Mouse (Mus musculus) hindbrain, postnatal 0 days (tissue): ENCODE results near the gene Zfp112. TPM values are rescaled to one million over a fixed set of nuclear protein-coding genes. Genes with fewer than 3 reads are reported as not detected.

Experiments
- ATAC-seq: fragments of 200-750 bp; cut with Nextera tagmentation; 2 replicates; pipeline ENCODE4 v1.8.0; 2017; ENCODE audit warnings: mild to moderate bottlenecking, moderate TSS enrichment, moderate library complexity
- DNase-seq: peaks from one replicate; pipeline ENCODE4 v3.0.0-alpha.2; 2015; ENCODE audit warnings: low spot score
- H3K27ac ChIP-seq: fragments of 300-500 bp; sonication (generic); 2 replicates; pipeline ENCODE4 v1.5.1; 2014; ENCODE audit warnings: mild to moderate bottlenecking
- H3K27me3 ChIP-seq: fragments of 300-500 bp; sonication (generic); 2 replicates; pipeline ENCODE4 v1.6.1; 2014; ENCODE audit warnings: low read length, mixed read lengths; ENCODE audit not compliant: insufficient read depth
- H3K36me3 ChIP-seq: fragments of 300-500 bp; sonication (generic); 2 replicates; pipeline ENCODE4 v1.6.1; 2014; ENCODE audit warnings: low read length, mixed read lengths; ENCODE audit not compliant: insufficient read depth
- H3K4me1 ChIP-seq: fragments of 300-500 bp; sonication (generic); 2 replicates; pipeline ENCODE4 v1.6.1; 2014; ENCODE audit warnings: antibody characterized with exemption, low read length, mixed read lengths; ENCODE audit not compliant: insufficient read depth
- H3K4me2 ChIP-seq: fragments of 300-500 bp; sonication (generic); 2 replicates; pipeline ENCODE4 v1.6.1; 2014; ENCODE audit warnings: low read depth, mild to moderate bottlenecking, low read length, moderate library complexity, mixed read lengths
- H3K4me3 ChIP-seq: fragments of 300-500 bp; sonication (generic); 2 replicates; pipeline ENCODE4 v1.5.1; 2014; ENCODE audit warnings: low read length
- H3K9ac ChIP-seq: fragments of 300-500 bp; sonication (generic); replicated peaks from 2 replicates; pipeline ENCODE4 v1.6.1; 2014; ENCODE audit warnings: mild to moderate bottlenecking, low read length, moderate library complexity, mixed read lengths
- H3K9me3 ChIP-seq: fragments of 300-500 bp; sonication (generic); 2 replicates; pipeline ENCODE4 v1.6.1; 2016; ENCODE audit warnings: low read length, mixed read lengths
- CTCF ChIP-seq: IDR thresholded peaks from 2 replicates; pipeline ENCODE4 v1.5.1; 2016; ENCODE audit warnings: antibody characterized with exemption, control low read depth, low read depth
- WGBS: fragments of 180-500 bp; shearing (Covaris S2); extraction: QIAGEN DNeasy Blood & Tissue Kit; methylation state at CpG from one replicate; pipeline ENCODE4 v1.1.7; 2014; 5-methylcytosine and 5-hydroxymethylcytosine counted together
- polyA plus RNA-seq: library from polyadenylated mRNA; unstranded; fragments of >200 nt; fragmentation: Nextera tagmentation; extraction: Ambion mirVana; gene quantifications from 2 replicates; pipeline ENCODE4 v1.2.1, GENCODE M21; 2015
- total RNA-seq: library from RNA; depleted of rRNA; stranded (reverse); fragments of >200 nt; gene quantifications from 2 replicates; pipeline ENCODE4 v1.2.3, GENCODE M21; 2014

Zfp112 gene
- total and polyA plus RNA-seq, 2 experiments from 2014 or later: 4.1 to 7.3 TPM

DNA sequence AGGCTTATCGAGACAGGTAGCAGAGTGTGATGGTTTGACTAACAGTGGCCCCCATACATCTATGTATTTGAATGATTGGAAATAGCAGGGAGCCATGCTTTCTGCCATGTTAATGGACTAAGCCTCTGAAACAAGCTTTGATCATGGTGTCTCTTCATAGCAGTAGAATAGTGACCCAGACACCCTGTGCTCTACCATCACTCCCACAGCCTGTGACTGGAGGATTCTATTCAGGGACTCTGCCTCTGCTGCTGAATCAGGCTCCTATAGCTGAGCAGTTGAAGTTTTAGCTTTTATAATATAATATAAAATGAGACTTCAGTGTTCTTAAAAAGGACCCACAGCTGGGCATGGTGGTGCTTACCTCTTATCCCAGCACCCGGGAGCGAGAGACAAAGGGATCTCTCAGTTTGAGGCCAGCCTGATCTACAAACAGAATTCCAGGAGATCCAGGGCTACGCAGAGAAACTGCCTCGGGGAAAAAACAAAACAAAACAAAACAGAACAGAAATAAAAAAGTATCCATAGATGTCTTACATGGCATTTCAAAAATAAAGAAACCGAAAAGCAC lies 21.4 kb downstream of the Zfp112 start:
- H3K27ac ChIP-seq: peak overlapping the region; percentile 72
- H3K4me3 ChIP-seq: peak overlapping the region; percentile 58
- peak overlapping the region; percentile 70 for H3K9ac ChIP-seq
- H3K27me3 ChIP-seq: no peaks in the 10 kb centered on the region
- DNase-seq (no peak), ATAC-seq (peak; percentile 70)
- no peaks in the 10 kb centered on the region for H3K9me3 ChIP-seq
- H3K4me2 ChIP-seq: peak overlapping the region; percentile 87
- H3K4me1 ChIP-seq: peaks cover 8% of the 10 kb centered on the region
- no peak for TF ChIP-seq CTCF
- peaks cover 13% of the 10 kb centered on the region; the same call in 1 of the 2 replicates for H3K36me3 ChIP-seq
- WGBS: 17% methylated on average over 6 of the region's 6 CpGs

DNA sequence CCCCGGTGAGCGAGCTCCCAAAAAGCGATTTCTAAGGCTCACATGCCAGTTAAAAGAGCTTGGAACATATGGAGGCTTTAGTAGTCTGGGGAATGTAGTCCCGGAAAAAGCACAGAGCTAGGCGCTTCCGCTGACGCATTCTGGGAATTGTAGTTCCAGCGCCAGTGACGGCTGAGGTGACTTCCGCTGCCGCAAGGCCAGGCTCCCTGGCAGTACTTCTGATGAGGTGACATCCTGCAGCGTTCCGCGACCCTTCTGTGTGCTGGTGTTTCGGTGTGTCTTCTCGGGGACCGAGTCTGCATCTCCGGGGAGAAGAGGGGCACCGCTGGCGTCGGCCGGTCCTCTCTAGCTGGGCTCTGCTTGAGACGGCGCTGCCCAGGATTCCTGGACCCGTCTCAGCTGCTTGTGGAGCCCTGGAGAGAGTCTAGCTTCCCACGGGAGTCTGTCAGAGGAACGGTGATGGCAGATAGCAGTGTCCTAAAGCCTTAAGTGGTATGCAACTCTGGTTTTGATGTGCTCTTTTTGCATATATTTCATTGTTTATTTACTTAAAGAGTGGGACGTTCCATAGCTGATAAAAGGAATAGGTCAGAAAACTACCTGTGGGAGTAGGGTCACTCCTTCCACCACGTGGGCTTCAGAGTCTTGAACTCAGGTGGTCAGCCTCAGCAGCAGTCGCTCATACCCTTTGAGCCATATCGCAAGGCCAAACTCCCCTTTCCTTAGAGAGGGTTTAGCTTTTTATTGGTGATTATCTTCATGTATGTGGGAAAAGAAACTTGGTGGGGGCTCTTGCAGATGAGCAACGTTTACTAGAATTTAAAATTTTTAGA lies 22.1 kb downstream of the Zfp112 start, which contains the start of gene Zfp235:
Gene Zfp235 (plus strand): TSS at position 174 of the 833 bp plus-strand sequence.
- ATAC-seq: peak; percentile 95
- 4% methylated on average over 32 of the region's 32 CpGs for WGBS

DNA sequence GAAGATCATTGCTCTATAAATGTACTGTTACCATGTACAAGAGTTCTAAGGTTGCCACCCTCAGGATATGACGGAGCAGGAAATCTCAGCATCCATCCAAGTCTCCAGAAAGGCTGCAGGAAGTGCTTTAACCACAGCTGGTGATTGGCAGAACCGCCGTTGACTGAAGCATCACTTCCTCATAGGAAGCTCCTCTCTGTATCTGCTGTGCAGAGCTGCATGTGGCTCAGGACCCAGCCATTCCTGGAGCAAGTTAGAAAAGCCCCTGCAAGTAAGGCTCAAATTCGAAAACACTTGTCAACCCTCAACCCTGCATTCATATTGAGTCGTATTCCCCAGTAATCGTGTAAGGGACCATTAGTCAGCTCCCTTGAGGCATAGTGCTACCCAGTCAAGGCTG lies 30.5 kb downstream of the Zfp112 start:
- DNase-seq (no peak), ATAC-seq (no peak)

More for the DNA sequence above, 22.1 kb downstream of the Zfp112 start, which contains the start of gene Zfp235:
- H3K9ac ChIP-seq: peak within 1 kb of the TSS; percentile 70
- no peaks in the 10 kb centered on the region for H3K27me3 ChIP-seq
- TF ChIP-seq CTCF: no peak
- peaks cover 8% of the 10 kb centered on the region for H3K4me1 ChIP-seq
- H3K9me3 ChIP-seq: no peaks in the 10 kb centered on the region
- H3K4me2 ChIP-seq: peak within 1 kb of the TSS; percentile 87
- peak within 1 kb of the TSS; percentile 58 for H3K4me3 ChIP-seq
- H3K27ac ChIP-seq: peak within 1 kb of the TSS; percentile 72
- H3K36me3 ChIP-seq: peaks cover 15% of the 10 kb centered on the region; the same call in 1 of the 2 replicates
- DNase-seq: peak; percentile 94

DNA sequence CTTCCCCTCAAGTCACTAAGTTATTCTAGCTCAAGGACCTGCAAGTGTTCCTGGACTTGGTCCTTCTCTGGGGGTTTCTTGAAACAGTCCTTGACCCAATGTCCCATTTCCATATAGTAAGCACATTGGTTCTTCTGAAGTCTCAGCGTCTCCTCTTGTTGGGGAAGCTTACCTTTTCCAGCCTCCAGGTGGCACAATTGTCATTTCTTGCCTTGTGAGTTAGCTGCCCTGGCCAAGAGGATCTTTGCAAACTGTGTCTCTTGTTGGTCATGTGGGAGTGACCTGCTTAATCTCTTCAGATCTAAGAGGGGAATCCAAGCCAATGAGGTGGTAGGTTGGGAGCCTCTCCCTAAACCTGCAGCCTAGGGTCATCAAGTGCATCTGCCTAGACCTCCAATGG lies 41.2 kb downstream of the Zfp112 start:
- TF ChIP-seq CTCF: peak; percentile 47
- Histone ChIP-seq H3K36me3 (no peaks in the 10 kb centered on the region), H3K4me3 (no peak overlapping the region), H3K4me1 (no peaks in the 10 kb centered on the region), H3K27me3 (no peaks in the 10 kb centered on the region), H3K9me3 (peaks cover 7% of the 10 kb centered on the region), H3K9ac (no peak overlapping the region), H3K4me2 (no peak overlapping the region), H3K27ac (no peak overlapping the region)
- DNase-seq (peak; percentile 5), ATAC-seq (no peak)
- 13% methylated on average over 1 of the region's 1 CpGs for WGBS

More for the DNA sequence above, 30.5 kb downstream of the Zfp112 start:
- Histone ChIP-seq H3K36me3 (peaks cover 27% of the 10 kb centered on the region), H3K27ac (no peak overlapping the region), H3K9ac (no peak overlapping the region), H3K4me2 (no peak overlapping the region), H3K4me3 (no peak overlapping the region), H3K4me1 (no peaks in the 10 kb centered on the region), H3K27me3 (no peaks in the 10 kb centered on the region), H3K9me3 (no peaks in the 10 kb centered on the region)
- 91% methylated on average over 6 of the region's 6 CpGs for WGBS
- no peak for TF ChIP-seq CTCF

DNA sequence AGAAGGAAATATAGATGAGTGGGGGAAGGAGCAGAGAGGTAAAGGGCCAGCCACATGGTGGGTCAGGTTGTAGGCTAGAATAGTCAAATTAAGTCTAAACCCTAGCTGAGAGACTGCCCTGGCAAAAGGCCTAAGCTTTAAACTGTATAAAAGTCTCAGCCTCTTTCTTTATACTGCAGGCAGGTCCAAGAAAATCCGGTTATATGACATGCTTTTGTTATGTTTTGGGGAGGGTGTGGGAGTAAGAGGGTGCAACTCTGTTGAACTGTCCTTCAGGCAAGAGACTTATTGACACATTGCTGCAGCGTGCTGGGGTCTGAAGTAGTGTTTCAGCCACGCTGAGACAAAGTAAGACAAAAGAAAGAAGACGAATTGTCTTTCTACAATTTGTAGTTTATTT lies 60.1 kb downstream of the Zfp112 start:
- Histone ChIP-seq H3K4me3 (no peak overlapping the region), H3K27me3 (no peaks in the 10 kb centered on the region), H3K4me1 (no peaks in the 10 kb centered on the region), H3K27ac (no peak overlapping the region), H3K36me3 (no peaks in the 10 kb centered on the region), H3K4me2 (no peak overlapping the region), H3K9ac (no peak overlapping the region), H3K9me3 (no peaks in the 10 kb centered on the region)
- TF ChIP-seq CTCF: no peak
- 64% methylated on average over 4 of the region's 4 CpGs for WGBS
- no peak for ATAC-seq
- DNase-seq: no peak

GRCm38 (mm10) chr7:24174618-24175336 lies 62.7 kb downstream of the Zfp112 start, which contains the start of gene Zfp114:
Gene Zfp114 (plus strand): TSS chr7:24175060.
- no peaks in the 10 kb centered on the region for H3K9me3 ChIP-seq
- H3K4me1 ChIP-seq: no peaks in the 10 kb centered on the region
- H3K4me2 ChIP-seq: peak within 1 kb of the TSS; percentile 56
- H3K27me3 ChIP-seq: no peaks in the 10 kb centered on the region
- peak; percentile 95 for DNase-seq
- peak within 1 kb of the TSS; percentile 86 for H3K27ac ChIP-seq
- peak; percentile 96 for ATAC-seq
- TF ChIP-seq CTCF: peak; percentile 52
- no peaks in the 10 kb centered on the region for H3K36me3 ChIP-seq
- H3K9ac ChIP-seq: peak within 1 kb of the TSS; percentile 65
- 11% methylated on average over 23 of the region's 23 CpGs for WGBS
- H3K4me3 ChIP-seq: peak within 1 kb of the TSS; percentile 57
